Mouse (Mus musculus) liver, embryonic 13.5 days (tissue): ENCODE results near the gene Haus5. TPM values are rescaled to one million over a fixed set of nuclear protein-coding genes. Genes with fewer than 3 reads are reported as not detected.
A peak's percentile ranks its signal among the peaks of the same experiment; 100 is the strongest.

Experiments used
- ATAC-seq: fragments of 200-750 bp; cut with Nextera tagmentation; 2 replicates; pipeline ENCODE4 v1.8.0; 2017; ENCODE audit warnings: low read depth, mild to moderate bottlenecking, moderate number of reproducible peaks, moderate library complexity
- DNase-seq: peaks from one replicate; pipeline ENCODE4 v3.0.0; 2022
- H3K27ac ChIP-seq: fragments of 300-500 bp; sonication (generic); 2 replicates; pipeline ENCODE4 v1.5.1; 2015; ENCODE audit warnings: moderate library complexity, mild to moderate bottlenecking, inconsistent platforms
- H3K27me3 ChIP-seq: fragments of 300-500 bp; sonication (generic); 2 replicates; pipeline ENCODE4 v1.6.1; 2015; ENCODE audit warnings: mild to moderate bottlenecking, inconsistent platforms
- H3K36me3 ChIP-seq: fragments of 300-500 bp; sonication (generic); 2 replicates; pipeline ENCODE4 v1.6.1; 2015; ENCODE audit warnings: mild to moderate bottlenecking, inconsistent platforms
- H3K4me1 ChIP-seq: fragments of 300-500 bp; sonication (generic); replicated peaks from 2 replicates; pipeline ENCODE4 v1.6.1; 2015; ENCODE audit warnings: inconsistent platforms
- H3K4me2 ChIP-seq: fragments of 300-500 bp; sonication (generic); 2 replicates; pipeline ENCODE4 v1.6.1; 2015; ENCODE audit warnings: inconsistent platforms, mild to moderate bottlenecking, moderate library complexity
- H3K4me3 ChIP-seq: fragments of 300-500 bp; sonication (generic); replicated peaks from 2 replicates; pipeline ENCODE4 v1.5.1; 2015; ENCODE audit warnings: mild to moderate bottlenecking, inconsistent platforms
- H3K9ac ChIP-seq: fragments of 300-500 bp; sonication (generic); 2 replicates; pipeline ENCODE4 v1.6.1; 2015; ENCODE audit warnings: mild to moderate bottlenecking, inconsistent platforms
- H3K9me3 ChIP-seq: fragments of 300-500 bp; sonication (generic); replicated peaks from 2 replicates; pipeline ENCODE4 v1.6.1; 2016; ENCODE audit warnings: inconsistent platforms
- WGBS: fragments of 180-500 bp; shearing (Covaris S2); methylation state at CpG from one replicate; pipeline ENCODE4 v1.1.7; 2015; ENCODE audit not compliant: insufficient replicate concordance; 5-methylcytosine and 5-hydroxymethylcytosine counted together
- polyA plus RNA-seq: library from polyadenylated mRNA; unstranded; fragments of >200 nt; fragmentation: Nextera tagmentation; extraction: Ambion mirVana; gene quantifications from 2 replicates; pipeline ENCODE4 v1.2.1, GENCODE M21; 2015

Haus5 gene
- polyA plus RNA-seq, 1 experiment from 2014 or later, result 38.2 TPM

GRCm38 (mm10) chr7:30669229-30669628 lies 4.4 kb upstream of the Haus5 start:
- Histone ChIP-seq H3K36me3 (no peaks in the 10 kb centered on the region), H3K4me3 (no peak overlapping the region), H3K4me2 (no peak overlapping the region), H3K9ac (no peak overlapping the region), H3K27ac (no peak overlapping the region), H3K27me3 (no peaks in the 10 kb centered on the region), H3K9me3 (no peaks in the 10 kb centered on the region), H3K4me1 (peaks cover 10% of the 10 kb centered on the region)
- no peak for DNase-seq
- WGBS, result 22% methylated on average over 3 of the region's 3 CpGs
- ATAC-seq, result no peak

DNA sequence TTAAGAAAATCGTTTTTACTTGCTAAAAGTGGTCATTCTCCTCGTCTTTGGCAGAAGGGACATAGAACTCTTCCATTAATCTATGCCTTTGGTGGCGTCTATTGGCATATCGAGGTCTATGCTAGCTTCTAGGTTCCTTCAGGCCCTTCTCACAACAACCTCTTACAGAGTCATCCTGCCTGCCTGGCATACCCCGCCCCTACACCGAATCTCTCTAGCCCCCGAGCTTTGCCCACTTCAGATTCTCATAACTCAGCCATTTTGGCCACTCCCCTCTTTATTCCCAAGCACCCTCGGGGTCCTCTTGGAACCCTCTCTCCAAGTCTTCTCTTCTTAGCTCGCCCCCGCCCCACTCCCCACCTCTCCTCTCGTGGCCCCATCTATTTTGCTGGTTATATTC lies 527 bp upstream of the Haus5 start:
- Histone ChIP-seq H3K9ac (peak overlapping the region; percentile 87), H3K27me3 (no peaks in the 10 kb centered on the region), H3K4me3 (peak overlapping the region; percentile 80), H3K27ac (peak overlapping the region; percentile 76; the same call in 1 of the 2 replicates), H3K4me2 (peak overlapping the region; percentile 87), H3K4me1 (peaks cover 21% of the 10 kb centered on the region), H3K9me3 (no peaks in the 10 kb centered on the region), H3K36me3 (peaks cover 32% of the 10 kb centered on the region)
- DNase-seq (peak; percentile 8), ATAC-seq (peak; percentile 48; the same call in 1 of the 2 replicates)
- 8% methylated on average over 11 of the region's 11 CpGs for WGBS

DNA sequence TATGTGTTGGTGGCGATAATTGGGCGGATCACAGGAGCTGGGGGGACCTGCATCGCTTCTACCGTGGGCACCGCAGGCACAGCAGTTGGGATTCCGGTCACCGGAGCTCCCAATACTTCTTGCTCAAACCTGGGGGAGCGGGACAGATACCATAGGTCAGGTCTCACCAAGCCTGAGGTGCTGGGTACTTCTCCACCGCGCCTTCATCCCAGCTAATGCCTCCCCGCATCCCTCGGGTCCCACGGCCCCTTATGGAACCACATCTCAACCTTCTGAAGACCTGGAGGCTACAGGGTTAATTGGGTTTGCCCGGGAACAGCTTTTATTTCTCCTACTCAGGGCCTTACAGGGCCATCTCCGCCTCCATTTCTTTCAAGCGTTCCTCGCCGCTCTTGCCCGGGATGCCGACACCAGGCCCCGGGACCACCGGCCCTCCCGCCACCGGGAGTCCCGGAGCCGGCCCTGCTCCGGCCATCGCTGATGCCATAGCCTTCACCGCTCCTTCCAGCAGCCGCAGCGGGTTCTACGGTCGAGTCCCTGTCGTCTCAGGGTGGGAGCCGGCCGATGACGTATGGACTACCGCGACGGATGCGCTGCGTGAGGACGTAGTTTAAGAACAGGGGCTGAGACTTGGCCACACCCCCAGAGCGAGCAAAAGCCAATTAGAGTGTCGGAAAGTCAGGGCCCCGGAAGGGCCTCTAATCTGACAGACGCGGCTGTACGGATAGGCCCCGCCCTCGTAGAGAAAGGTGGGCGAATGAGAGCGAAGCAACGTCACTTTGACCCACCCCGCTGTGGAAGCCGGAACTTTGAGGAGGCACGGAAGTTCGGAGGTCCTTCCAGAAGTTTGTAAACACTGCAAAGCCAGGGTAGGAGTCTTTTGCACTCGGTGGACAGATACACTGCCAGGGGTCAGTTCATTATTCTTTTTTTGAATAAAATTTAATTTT lies 14.9 kb downstream of the Haus5 start, which contains the start of gene Rbm42:
Gene Rbm42 (minus strand): TSS at position 727 of the 950 bp plus-strand sequence.
- peak within 1 kb of the TSS; percentile 94 for H3K4me3 ChIP-seq
- peak within 1 kb of the TSS; percentile 95 for H3K4me2 ChIP-seq
- DNase-seq (peak; percentile 99), ATAC-seq (peak; percentile 98)
- WGBS, result 1% methylated on average over 59 of the region's 59 CpGs
- H3K9ac ChIP-seq, result peak within 1 kb of the TSS; percentile 95
- no peaks in the 10 kb centered on the region for H3K27me3 ChIP-seq
- H3K9me3 ChIP-seq, result no peaks in the 10 kb centered on the region
- peak within 1 kb of the TSS; percentile 78 for H3K27ac ChIP-seq
- peaks cover 73% of the 10 kb centered on the region for H3K36me3 ChIP-seq
- H3K4me1 ChIP-seq, result peaks cover 15% of the 10 kb centered on the region

- Histone ChIP-seq H3K36me3 (peaks cover 41% of the 10 kb centered on the region), H3K4me2 (no peak overlapping the region), H3K27me3 (peaks cover 31% of the 10 kb centered on the region), H3K4me1 (peaks cover 13% of the 10 kb centered on the region), H3K9me3 (no peaks in the 10 kb centered on the region), H3K9ac (no peak overlapping the region), H3K4me3 (no peak overlapping the region), H3K27ac (no peak overlapping the region)
- DNase-seq (no peak), ATAC-seq (no peak)
- 20% methylated on average over 4 of the region's 4 CpGs for WGBS
Observed at GRCm38 (mm10) chr7:30639083-30639482, 25.7 kb downstream of the Haus5 start.

DNA sequence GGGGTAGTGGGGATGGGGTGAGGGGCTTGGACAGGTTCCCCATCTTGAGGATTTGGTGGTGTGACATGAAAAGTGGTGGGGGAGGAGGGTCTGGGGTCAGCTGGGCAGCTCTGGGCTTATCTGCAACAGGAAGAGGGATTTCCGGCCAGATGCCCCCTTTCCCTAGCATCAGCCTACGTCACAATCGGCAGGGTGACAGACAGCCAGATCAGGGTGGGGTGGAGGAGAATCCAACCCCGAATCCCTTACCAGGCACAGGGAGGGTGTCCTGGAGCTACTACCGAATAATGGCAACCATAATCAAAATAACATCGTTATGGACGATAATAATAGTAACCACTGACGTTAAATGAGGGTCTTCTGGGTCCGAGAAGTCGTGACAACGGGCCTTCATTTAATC lies 28.4 kb downstream of the Haus5 start:
- 10% methylated on average over 11 of the region's 11 CpGs for WGBS
- ATAC-seq (no peak), DNase-seq (no peak)
- Histone ChIP-seq H3K4me2 (0 out of 2 replicates have a peak overlapping the region, but pooled peaks have one; percentile 4), H3K9ac (no peak overlapping the region), H3K4me1 (peaks cover 18% of the 10 kb centered on the region), H3K4me3 (no peak overlapping the region), H3K27ac (no peak overlapping the region), H3K9me3 (no peaks in the 10 kb centered on the region), H3K27me3 (peaks cover 57% of the 10 kb centered on the region), H3K36me3 (peaks cover 14% of the 10 kb centered on the region)

DNA sequence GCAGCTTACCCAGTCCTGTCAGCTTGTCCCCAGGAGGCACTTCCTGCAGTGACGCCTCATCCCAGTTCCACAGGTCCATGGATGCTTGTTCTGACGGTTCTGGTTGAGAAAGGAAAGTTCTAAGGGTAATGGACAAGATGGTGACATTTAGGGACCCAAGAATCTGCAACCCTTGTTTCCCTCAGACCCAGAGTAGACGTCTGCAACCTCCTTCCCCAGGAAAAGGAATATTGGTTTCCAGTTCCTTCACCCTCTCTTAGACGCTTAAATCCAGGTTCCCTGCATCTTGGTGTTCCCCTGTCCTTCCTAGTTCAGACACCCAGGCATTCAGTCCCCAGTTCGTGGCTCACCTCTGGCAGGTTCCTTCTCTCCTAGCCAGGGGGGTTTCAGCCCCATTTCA lies 29.0 kb downstream of the Haus5 start, which contains the start of gene Etv2:
Gene Etv2 (minus strand): TSS at position 101 of the 400 bp plus-strand sequence.
- no peak within 1 kb of the TSS for H3K27ac ChIP-seq
- peaks cover 18% of the 10 kb centered on the region for H3K4me1 ChIP-seq
- peaks cover 7% of the 10 kb centered on the region for H3K36me3 ChIP-seq
- no peak for ATAC-seq
- WGBS, result 4% methylated on average over 5 of the region's 5 CpGs
- peak within 1 kb of the TSS; percentile 22 for H3K4me3 ChIP-seq
- no peaks in the 10 kb centered on the region for H3K9me3 ChIP-seq
- no peak within 1 kb of the TSS for H3K9ac ChIP-seq
- no peak for DNase-seq
- peaks cover 63% of the 10 kb centered on the region for H3K27me3 ChIP-seq
- peak within 1 kb of the TSS; percentile 46 for H3K4me2 ChIP-seq

GRCm38 (mm10) chr7:30634621-30635020 lies 30.2 kb downstream of the Haus5 start:
- peak overlapping the region; percentile 46 for H3K4me2 ChIP-seq
- H3K9me3 ChIP-seq, result no peaks in the 10 kb centered on the region
- H3K4me1 ChIP-seq, result peaks cover 18% of the 10 kb centered on the region
- 2% methylated on average over 20 of the region's 20 CpGs for WGBS
- H3K4me3 ChIP-seq, result peak overlapping the region; percentile 22
- H3K36me3 ChIP-seq, result no peaks in the 10 kb centered on the region
- no peak overlapping the region for H3K9ac ChIP-seq
- DNase-seq, result peak; percentile 63
- peak; percentile 68 for ATAC-seq
- H3K27me3 ChIP-seq, result peaks cover 74% of the 10 kb centered on the region
- H3K27ac ChIP-seq, result no peak overlapping the region

GRCm38 (mm10) chr7:30633762-30634412 lies 30.9 kb downstream of the Haus5 start:
- 25% methylated on average over 27 of the region's 27 CpGs for WGBS
- peaks cover 16% of the 10 kb centered on the region for H3K4me1 ChIP-seq
- ATAC-seq (0 out of 2 replicates have a peak, but pooled peaks have one; percentile 7), DNase-seq (no peak)
- 0 out of 2 replicates have a peak overlapping the region, but pooled peaks have one; percentile 46 for H3K4me2 ChIP-seq
- no peaks in the 10 kb centered on the region for H3K9me3 ChIP-seq
- no peaks in the 10 kb centered on the region for H3K36me3 ChIP-seq
- H3K27ac ChIP-seq, result no peak overlapping the region
- H3K9ac ChIP-seq, result no peak overlapping the region
- peaks cover 81% of the 10 kb centered on the region for H3K27me3 ChIP-seq
- H3K4me3 ChIP-seq, result no peak overlapping the region

DNA sequence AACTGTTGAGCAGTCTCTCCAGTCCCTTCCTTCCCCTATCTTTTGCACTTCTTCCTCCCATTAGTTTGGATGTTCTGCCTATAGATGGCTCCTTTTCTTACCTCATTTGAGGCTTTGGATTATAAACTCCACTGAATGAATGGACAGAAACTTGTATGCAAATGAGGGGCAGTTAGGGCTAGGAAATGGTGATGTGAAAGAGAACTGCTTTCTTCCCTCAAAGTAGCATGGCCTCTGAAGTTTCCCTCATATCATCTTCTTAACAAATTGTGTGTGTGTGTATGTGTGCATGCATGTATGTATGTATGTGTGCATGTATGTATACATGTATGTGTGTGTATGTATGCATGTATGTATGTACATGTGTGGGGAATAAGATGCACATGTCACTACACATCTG lies 35.8 kb downstream of the Haus5 start:
- Histone ChIP-seq H3K27me3 (peaks cover 51% of the 10 kb centered on the region), H3K36me3 (peaks cover 7% of the 10 kb centered on the region), H3K4me3 (no peak overlapping the region), H3K9ac (no peak overlapping the region), H3K9me3 (no peaks in the 10 kb centered on the region), H3K4me1 (peaks cover 23% of the 10 kb centered on the region), H3K27ac (no peak overlapping the region), H3K4me2 (no peak overlapping the region)
- DNase-seq, result no peak
- ATAC-seq, result no peak

DNA sequence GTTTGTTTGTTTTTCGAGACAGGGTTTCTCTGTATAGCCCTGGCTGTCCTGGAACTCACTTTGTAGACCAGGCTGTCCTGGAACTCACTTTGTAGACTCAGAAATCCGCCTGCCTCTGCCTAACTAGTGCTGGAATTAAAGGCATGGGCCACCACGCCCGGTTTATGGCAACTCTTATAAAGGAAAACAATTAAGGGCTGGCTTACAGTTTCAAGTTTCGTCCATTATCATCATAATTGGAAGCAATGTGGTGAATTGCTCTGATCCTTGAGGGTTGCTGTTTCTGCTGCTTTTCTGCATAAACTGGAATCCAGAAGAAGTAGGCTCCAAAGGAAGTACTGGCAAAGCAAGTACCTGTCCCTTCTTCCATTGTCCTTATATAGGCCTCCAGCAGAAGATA lies 38.1 kb downstream of the Haus5 start:
- no peaks in the 10 kb centered on the region for H3K9me3 ChIP-seq
- DNase-seq (no peak), ATAC-seq (no peak)
- H3K27me3 ChIP-seq, result peaks cover 28% of the 10 kb centered on the region
- H3K4me2 ChIP-seq, result peak overlapping the region; percentile 65
- no peak overlapping the region for H3K27ac ChIP-seq
- 0 out of 2 replicates have a peak overlapping the region, but pooled peaks have one; percentile 89 for H3K4me3 ChIP-seq
- 71% methylated on average over 5 of the region's 5 CpGs for WGBS
- H3K36me3 ChIP-seq, result peaks cover 31% of the 10 kb centered on the region
- peaks cover 32% of the 10 kb centered on the region for H3K4me1 ChIP-seq
- no peak overlapping the region for H3K9ac ChIP-seq
